In the genomic region with DNA sequence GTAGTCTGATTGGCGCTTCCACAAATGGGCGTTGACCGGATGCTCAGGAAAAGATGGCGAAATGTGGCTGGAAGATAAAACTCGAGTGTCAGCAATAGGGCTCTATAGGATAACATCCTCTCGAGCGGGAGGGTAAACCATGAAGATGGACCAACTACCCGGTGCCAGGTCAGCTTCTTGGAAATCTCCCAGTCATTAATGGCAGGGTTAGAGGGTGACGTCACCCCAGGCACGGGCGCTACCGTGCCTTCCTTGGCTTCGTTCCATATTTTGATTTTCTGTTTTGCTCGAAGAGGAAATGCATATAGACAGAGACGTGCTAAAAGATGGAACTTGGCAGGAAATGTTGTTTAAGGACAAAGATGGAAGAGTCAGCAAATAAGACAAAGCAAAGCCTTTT, we compare ENCODE assay signal across 8 mouse cellular contexts.
DNase-seq lines count a peak whose midpoint lies in the region; ATAC-seq and TF ChIP-seq lines count a peak whose summit lies in the region.

No protein-coding gene starts in this region.

- peak; percentile 9 to 13 for DNase-seq in left cerebral cortex, postnatal 36 days (ENCODE audit: low spot score in 2 of 2)
- DNase-seq in left cerebral cortex, postnatal 10 days (ENCODE audit: extremely low spot score in 1 of 2, low spot score in 2 of 2): no peak
- peak; percentile 28 for DNase-seq in brain, embryonic 14.5 days (ENCODE audit: low read depth)
- DNase-seq in cerebellum, adult 18-20 months: peak; percentile 71 to 73
- DNase-seq in layer of hippocampus, adult 9-11 months: peak; percentile 12
- DNase-seq in ovary, postnatal 14 days (ENCODE audit: low spot score): no peak
- no peak for DNase-seq in embryo, embryonic 9.5 days (ENCODE audit: extremely low spot score)

- TF ChIP-seq CTCF in brain, embryonic 14.5 days (IDR thresholded peaks at IDR 0.05; ENCODE audit: borderline replicate concordance, extremely low read depth, insufficient read depth, insufficient read length): no peak

- intact Hi-C loops in left cerebral cortex, postnatal 36 days (cut with DNase I): no loop called here
- intact Hi-C loops in left cerebral cortex, postnatal 10 days (cut with DNase I): no loop called here

- no peak for TF ChIP-seq POLR2A in brain, embryonic 14.5 days (IDR thresholded peaks at IDR 0.05; ENCODE audit: borderline replicate concordance, extremely low read depth, insufficient read depth, insufficient read length, poor library complexity, severe bottlenecking)

- ATAC-seq in CD4-positive, CD25-positive, alpha-beta regulatory T cell, adult 4 months: no peak

Comparison
In these comparisons a context has a peak if more than half of its experiments do, and no peak if none do; other contexts are left out.
1. DNase-seq: peak in left cerebral cortex, postnatal 36 days (2 of 2), brain, embryonic 14.5 days (single experiment), cerebellum, adult 18-20 months (2 of 2) and layer of hippocampus, adult 9-11 months (single experiment); none in left cerebral cortex, postnatal 10 days (0 of 2), ovary, postnatal 14 days (single experiment) and embryo, embryonic 9.5 days (single experiment).